Mouse (Mus musculus): ENCODE results near the gene Atp5d. TPM values are rescaled to one million over a fixed set of nuclear protein-coding genes. Genes with fewer than 3 reads are reported as not detected.
"Not testable (repeated sequence)": the region's sequence is repeated elsewhere in the genome, so short reads cannot be mapped to it uniquely, and the experiment has no call there.

Atp5d gene
- total RNA-seq, 2 experiments from 2014 or later, result 535 to 725 TPM

GRCm38 (mm10) chr10:80160455-80161371 is 22.3 kb downstream of the Atp5d start:
- peak; percentile 84 for DNase-seq
- TF ChIP-seq CTCF (IDR thresholded peaks at IDR 0.05), result no peak
- intact Hi-C loops (cut with DNase I), result no loop called here
- H3K4me3 ChIP-seq, result peak overlapping the region; percentile 73
- H3K27ac ChIP-seq, result peak overlapping the region; percentile 93

- H3K4me3 ChIP-seq, result peak overlapping the region; percentile 73
- intact Hi-C loops (cut with DNase I), result no loop called here
- no peak for DNase-seq
Measured at GRCm38 (mm10) chr10:80161522-80162242, 23.2 kb downstream of the Atp5d start.

GRCm38 (mm10) chr10:80162243-80162608 is 23.8 kb downstream of the Atp5d start:
- no peak for DNase-seq
- TF ChIP-seq CTCF (IDR thresholded peaks at IDR 0.05), result no peak
- Histone ChIP-seq H3K27ac (peak overlapping the region; percentile 93), H3K4me3 (no peak overlapping the region)
- intact Hi-C loops (cut with DNase I), result no loop called here

More at GRCm38 (mm10) chr10:80161522-80162242, 23.2 kb downstream of the Atp5d start:
- H3K27ac ChIP-seq, result peak overlapping the region; percentile 93
- no peak for TF ChIP-seq CTCF (IDR thresholded peaks at IDR 0.05)

- Histone ChIP-seq H3K4me3 (no peak overlapping the region), H3K27ac (peak overlapping the region; percentile 93)
- intact Hi-C loops (cut with DNase I), result no loop called here
- no peak for TF ChIP-seq CTCF (IDR thresholded peaks at IDR 0.05)
- no peak for DNase-seq
Measured at GRCm38 (mm10) chr10:80162716-80163299, 24.4 kb downstream of the Atp5d start.

- peak; percentile 73 for DNase-seq
- TF ChIP-seq CTCF (IDR thresholded peaks at IDR 0.05), result no peak
- Histone ChIP-seq H3K27ac (peak overlapping the region; percentile 93), H3K4me3 (no peak overlapping the region; the same call in 1 of the 2 replicates)
- intact Hi-C loops (cut with DNase I), result loop anchor here (2.0 kb wide), 1 partner anchor 179 kb away; the partner anchor contains the start of gene Tmem259
Measured at GRCm38 (mm10) chr10:80163721-80164120, 25.3 kb downstream of the Atp5d start.

- Histone ChIP-seq H3K27ac (peak overlapping the region; percentile 93), H3K4me3 (peak overlapping the region; percentile 70)
- TF ChIP-seq CTCF (IDR thresholded peaks at IDR 0.05), result no peak
- intact Hi-C loops (cut with DNase I), result loop anchor here (2.0 kb wide), 1 partner anchor 180 kb away; the partner anchor contains the start of gene Tmem259
- DNase-seq, result no peak
Measured at GRCm38 (mm10) chr10:80164161-80164997, 25.9 kb downstream of the Atp5d start.

GRCm38 (mm10) chr10:80164998-80165344 is 26.5 kb downstream of the Atp5d start:
- intact Hi-C loops (cut with DNase I), result loop anchor here (1.0 to 2.0 kb wide), 2 partner anchors 20 to 180 kb away; partner anchors contain the start of gene Tmem259
- H3K4me3 ChIP-seq, result peak overlapping the region; percentile 70
- peak; percentile 96 for DNase-seq
- peak overlapping the region; percentile 93 for H3K27ac ChIP-seq
- TF ChIP-seq CTCF (IDR thresholded peaks at IDR 0.05), result no peak; the same call in 1 of the 2 replicates

- peak within 1 kb of the TSS; percentile 70 for H3K4me3 ChIP-seq
- intact Hi-C loops (cut with DNase I), result loop anchor here (1.0 to 2.0 kb wide), 2 partner anchors 20 to 181 kb away; partner anchors contain the start of gene Tmem259
- TF ChIP-seq CTCF (IDR thresholded peaks at IDR 0.05), result no peak
Measured at GRCm38 (mm10) chr10:80165392-80166128, 27.1 kb downstream of the Atp5d start, which contains the start of gene Cirbp. TSS of gene Cirbp (plus strand) at chr10:80165985.

GRCm38 (mm10) chr10:80166136-80166535 is 27.7 kb downstream of the Atp5d start:
- H3K4me3 ChIP-seq, result not testable (repeated sequence)

More at GRCm38 (mm10) chr10:80165392-80166128, 27.1 kb downstream of the Atp5d start, which contains the start of gene Cirbp:
- DNase-seq, result no peak
- peak within 1 kb of the TSS; percentile 99 for H3K27ac ChIP-seq

GRCm38 (mm10) chr10:80167460-80168037 is 29.1 kb downstream of the Atp5d start:
- TF ChIP-seq CTCF (IDR thresholded peaks at IDR 0.05), result no peak
- Histone ChIP-seq H3K27ac (peak overlapping the region; percentile 99), H3K4me3 (peak overlapping the region; percentile 99)
- intact Hi-C loops (cut with DNase I), result no loop called here
- DNase-seq, result peak; percentile 99

More at GRCm38 (mm10) chr10:80166136-80166535, 27.7 kb downstream of the Atp5d start:
- intact Hi-C loops (cut with DNase I); DNase-seq; H3K27ac ChIP-seq: not testable (repeated sequence)

Measured in gastrocnemius, adult 2 months (tissue).